8 mouse cellular contexts compared by ENCODE assay signal in the genomic region with DNA sequence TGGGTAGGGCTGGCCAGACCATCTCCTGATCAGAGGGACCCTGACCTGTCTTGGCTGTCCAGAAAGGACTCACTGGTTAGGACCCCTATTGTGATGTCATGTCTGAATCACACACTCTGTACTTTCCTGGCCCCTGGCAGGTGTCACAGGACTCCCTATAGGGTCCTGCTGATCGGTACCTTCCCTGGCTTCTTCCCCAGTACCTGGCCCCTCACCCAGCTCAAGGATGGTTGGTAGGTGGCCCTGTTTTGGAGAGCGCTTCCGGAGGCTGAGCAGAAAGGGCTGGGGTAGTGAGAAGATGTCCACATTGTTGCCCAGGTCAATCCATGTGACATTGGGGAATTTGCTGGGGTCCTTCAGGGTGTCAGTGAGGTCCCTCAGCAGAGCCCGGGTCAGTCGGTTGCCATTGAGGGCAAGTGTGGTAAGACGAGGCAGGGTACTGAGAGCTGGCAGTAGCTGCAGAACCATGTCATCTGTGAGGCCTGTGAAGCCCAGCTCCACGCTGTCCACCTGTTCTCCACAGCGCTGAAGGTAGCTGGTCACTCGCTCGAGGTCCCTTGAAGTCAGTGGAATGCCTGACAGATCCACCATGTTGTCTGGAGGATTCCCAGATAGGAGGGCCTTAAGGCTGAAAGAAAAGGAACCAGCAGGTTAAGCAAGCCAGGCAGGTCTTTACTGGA. TPM values are rescaled to one million over a fixed set of nuclear protein-coding genes. Genes with fewer than 3 reads are reported as not detected.
DNase-seq lines count a peak whose midpoint lies in the region; ATAC-seq and TF ChIP-seq lines count a peak whose summit lies in the region.

No protein-coding gene starts in this region.

- DNase-seq in testis, postnatal 14 days (ENCODE audit: low spot score), result no peak
- DNase-seq in forebrain, embryonic 14.5 days (ENCODE audit: low spot score), result no peak
- DNase-seq in liver, embryonic 13.5 days, result no peak
- DNase-seq in frontal cortex, postnatal 25 days (ENCODE audit: low spot score in 2 of 2), result no peak
- DNase-seq in kidney, adult 9 months, result no peak
- DNase-seq in right cerebral cortex, postnatal 14 days, result no peak
- DNase-seq in thymus, adult 18-20 months, result no peak

- TF ChIP-seq POLR2A in testis, adult 2 months (IDR thresholded peaks at IDR 0.05; ENCODE audit: control insufficient read depth, low read depth, low read length), result peak; percentile 57; the same call in 1 of the 2 replicates

- H3K4me2 ChIP-seq in forebrain, embryonic 14.5 days (ENCODE audit: low read length), result peak overlapping the region; percentile 89
- peak overlapping the region; percentile 77 for H3K4me2 ChIP-seq in liver, embryonic 13.5 days

- H3K4me1 ChIP-seq in testis, adult 2 months (ENCODE audit: control insufficient read depth, insufficient read depth, low read length), result peaks cover 2% of the 10 kb centered on the region; the same call in 1 of the 2 replicates
- peaks cover 27% of the 10 kb centered on the region for H3K4me1 ChIP-seq in forebrain, embryonic 14.5 days (ENCODE audit: control insufficient read depth, insufficient read depth, low read length)
- peaks cover 31% of the 10 kb centered on the region for H3K4me1 ChIP-seq in liver, embryonic 13.5 days (replicated peaks)

- no peak for TF ChIP-seq CTCF in testis, adult 2 months (IDR thresholded peaks at IDR 0.05; ENCODE audit: control insufficient read depth, insufficient read depth, insufficient replicate concordance, low read depth, low read length)

- peak overlapping the region; percentile 64 for H3K4me3 ChIP-seq in testis, adult 2 months (ENCODE audit: control insufficient read depth, low read depth, low read length)
- H3K4me3 ChIP-seq in forebrain, embryonic 14.5 days (ENCODE audit: low read depth, low read length), result peak overlapping the region; percentile 91
- H3K4me3 ChIP-seq in liver, embryonic 13.5 days (replicated peaks), result peak overlapping the region; percentile 82

- WGBS in forebrain, embryonic 14.5 days, result 47% methylated on average over 10 of the region's 10 CpGs
- 29% methylated on average over 10 of the region's 10 CpGs for WGBS in liver, embryonic 13.5 days (ENCODE audit: insufficient replicate concordance)

- peak overlapping the region; percentile 77 for H3K27ac ChIP-seq in testis, adult 2 months (ENCODE audit: control insufficient read depth, insufficient read depth, low read depth, low read length)
- H3K27ac ChIP-seq in forebrain, embryonic 14.5 days (ENCODE audit: low read depth, low read length), result no peak overlapping the region
- H3K27ac ChIP-seq in liver, embryonic 13.5 days, result peak overlapping the region; percentile 95

- H3K9ac ChIP-seq in forebrain, embryonic 14.5 days (ENCODE audit: low read length), result peak overlapping the region; percentile 49; the same call in 1 of the 2 replicates
- H3K9ac ChIP-seq in liver, embryonic 13.5 days, result peak overlapping the region; percentile 93

- H3K36me3 ChIP-seq in testis, adult 2 months (ENCODE audit: control insufficient read depth, insufficient read depth, low read length), result peaks cover 4% of the 10 kb centered on the region
- peaks cover 59% of the 10 kb centered on the region for H3K36me3 ChIP-seq in forebrain, embryonic 14.5 days (ENCODE audit: control insufficient read depth, insufficient read depth, low read length)
- peaks cover 60% of the 10 kb centered on the region for H3K36me3 ChIP-seq in liver, embryonic 13.5 days

- no peaks in the 10 kb centered on the region for H3K27me3 ChIP-seq in testis, adult 2 months (ENCODE audit: control insufficient read depth, insufficient read depth, low read length)
- H3K27me3 ChIP-seq in forebrain, embryonic 14.5 days (replicated peaks; ENCODE audit: control insufficient read depth, insufficient read depth, low read length), result no peaks in the 10 kb centered on the region
- H3K27me3 ChIP-seq in liver, embryonic 13.5 days, result no peaks in the 10 kb centered on the region

- no peak for ATAC-seq in forebrain, embryonic 14.5 days
- peak; percentile 25 for ATAC-seq in liver, embryonic 13.5 days (ENCODE audit: low read depth)

- no peaks in the 10 kb centered on the region for H3K9me3 ChIP-seq in forebrain, embryonic 14.5 days (replicated peaks; ENCODE audit: control insufficient read depth, low read length)
- no peaks in the 10 kb centered on the region for H3K9me3 ChIP-seq in liver, embryonic 13.5 days (replicated peaks)

RNA-seq across cellular contexts. Expression of a gene that starts 31.5 kb away (rescaled TPM):
- polyA plus RNA-seq in testis, adult 2 months (2012; rRNA removed), result 0.67 and 0.97 TPM in 2 replicates
- 13.2 and 17.0 TPM in 2 replicates for polyA plus RNA-seq in forebrain, embryonic 14.5 days (2014; fragmentation: Nextera tagmentation; extraction: Ambion mirVana)
- polyA plus RNA-seq in liver, embryonic 13.5 days (2015; fragmentation: Nextera tagmentation; extraction: Ambion mirVana), result 6.6 and 7.2 TPM in 2 replicates

RNA-seq across cellular contexts. Expression of a gene that starts 42.6 kb away (rescaled TPM):
- polyA plus RNA-seq in testis, adult 2 months (2012; rRNA removed), result 6.8 and 8.0 TPM in 2 replicates
- 9.6 and 9.9 TPM in 2 replicates for polyA plus RNA-seq in forebrain, embryonic 14.5 days (2014; fragmentation: Nextera tagmentation; extraction: Ambion mirVana)
- 1.3 and 1.4 TPM in 2 replicates for polyA plus RNA-seq in liver, embryonic 13.5 days (2015; fragmentation: Nextera tagmentation; extraction: Ambion mirVana)

RNA-seq across cellular contexts. Expression of a gene that starts 42.7 kb away (rescaled TPM):
- 5.2 and 8.6 TPM in 2 replicates for polyA plus RNA-seq in testis, adult 2 months (2012; rRNA removed)
- 27.4 and 29.7 TPM in 2 replicates for polyA plus RNA-seq in forebrain, embryonic 14.5 days (2014; fragmentation: Nextera tagmentation; extraction: Ambion mirVana)
- polyA plus RNA-seq in liver, embryonic 13.5 days (2015; fragmentation: Nextera tagmentation; extraction: Ambion mirVana), result 12.2 and 12.3 TPM in 2 replicates

RNA-seq across cellular contexts. Expression of a gene that starts 54.8 kb away (rescaled TPM):
- polyA plus RNA-seq in testis, adult 2 months (2012; rRNA removed), result 5,144 and 5,757 TPM in 2 replicates
- 5,294 and 5,616 TPM in 2 replicates for polyA plus RNA-seq in forebrain, embryonic 14.5 days (2014; fragmentation: Nextera tagmentation; extraction: Ambion mirVana)
- polyA plus RNA-seq in liver, embryonic 13.5 days (2015; fragmentation: Nextera tagmentation; extraction: Ambion mirVana), result 1,519 and 1,558 TPM in 2 replicates
